Mouse (Mus musculus): ENCODE measurements around the gene Il21r. TPM values are rescaled to one million over a fixed set of nuclear protein-coding genes. Genes with fewer than 3 reads are reported as not detected.

Il21r gene
- polyA plus RNA-seq, 1 experiment, result 8.8 TPM

GRCm38 (mm10) chr7:125597516-125598347 lies 5.5 kb upstream of the Il21r start:
- no peak for DNase-seq
- TF ChIP-seq CTCF (IDR thresholded peaks at IDR 0.05; ENCODE audit: insufficient read depth, low read length), result no peak
- no peak for TF ChIP-seq POLR2A (IDR thresholded peaks at IDR 0.05; ENCODE audit: borderline replicate concordance, extremely low read depth, low read depth, low read length)
- Histone ChIP-seq H3K4me1 (ENCODE audit: control insufficient read depth, insufficient read depth, low read length) (no peaks in the 10 kb centered on the region), H3K4me3 (replicated peaks; ENCODE audit: extremely low read depth, low read depth, low read length) (no peak overlapping the region)
- WGBS, result 88% methylated on average over 11 of the region's 11 CpGs

- H3K4me1 ChIP-seq (ENCODE audit: control insufficient read depth, insufficient read depth, low read length), result no peaks in the 10 kb centered on the region
- WGBS, result 42% methylated on average over 4 of the region's 4 CpGs
- TF ChIP-seq POLR2A (IDR thresholded peaks at IDR 0.05; ENCODE audit: borderline replicate concordance, extremely low read depth, low read depth, low read length) (no peak), CTCF (IDR thresholded peaks at IDR 0.05; ENCODE audit: insufficient read depth, low read length) (no peak)
- no peak for DNase-seq
- H3K4me3 ChIP-seq (replicated peaks; ENCODE audit: extremely low read depth, low read depth, low read length), result no peak overlapping the region
These were observed 3.8 kb upstream of the Il21r start for GRCm38 (mm10) chr7:125599373-125599973.

DNA sequence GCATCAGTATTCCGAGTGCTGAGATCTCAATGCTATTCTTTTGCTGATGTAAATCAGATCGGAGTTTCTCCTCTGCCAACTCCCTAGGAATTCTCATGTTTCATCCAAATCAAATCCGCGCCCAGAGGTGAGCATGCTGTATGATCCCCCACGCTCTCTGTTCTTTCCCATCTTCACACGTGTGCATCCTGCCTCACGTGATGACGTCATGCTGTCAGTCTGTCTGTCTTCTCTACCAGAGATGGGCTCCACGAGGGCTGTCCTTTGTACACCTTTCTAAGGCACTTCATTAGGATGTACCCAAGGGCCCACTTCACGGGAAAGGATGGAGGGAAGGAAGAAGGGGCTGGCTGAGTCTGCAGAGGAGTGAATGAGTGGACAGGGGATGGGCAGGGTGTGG lies 3.1 kb upstream of the Il21r start:
- 64% methylated on average over 10 of the region's 10 CpGs for WGBS
- DNase-seq, result no peak
- H3K4me1 ChIP-seq (ENCODE audit: control insufficient read depth, insufficient read depth, low read length), result no peaks in the 10 kb centered on the region
- H3K4me3 ChIP-seq (replicated peaks; ENCODE audit: extremely low read depth, low read depth, low read length), result no peak overlapping the region
- no peak for TF ChIP-seq CTCF (IDR thresholded peaks at IDR 0.05; ENCODE audit: insufficient read depth, low read length)
- TF ChIP-seq POLR2A (IDR thresholded peaks at IDR 0.05; ENCODE audit: borderline replicate concordance, extremely low read depth, low read depth, low read length), result no peak

DNA sequence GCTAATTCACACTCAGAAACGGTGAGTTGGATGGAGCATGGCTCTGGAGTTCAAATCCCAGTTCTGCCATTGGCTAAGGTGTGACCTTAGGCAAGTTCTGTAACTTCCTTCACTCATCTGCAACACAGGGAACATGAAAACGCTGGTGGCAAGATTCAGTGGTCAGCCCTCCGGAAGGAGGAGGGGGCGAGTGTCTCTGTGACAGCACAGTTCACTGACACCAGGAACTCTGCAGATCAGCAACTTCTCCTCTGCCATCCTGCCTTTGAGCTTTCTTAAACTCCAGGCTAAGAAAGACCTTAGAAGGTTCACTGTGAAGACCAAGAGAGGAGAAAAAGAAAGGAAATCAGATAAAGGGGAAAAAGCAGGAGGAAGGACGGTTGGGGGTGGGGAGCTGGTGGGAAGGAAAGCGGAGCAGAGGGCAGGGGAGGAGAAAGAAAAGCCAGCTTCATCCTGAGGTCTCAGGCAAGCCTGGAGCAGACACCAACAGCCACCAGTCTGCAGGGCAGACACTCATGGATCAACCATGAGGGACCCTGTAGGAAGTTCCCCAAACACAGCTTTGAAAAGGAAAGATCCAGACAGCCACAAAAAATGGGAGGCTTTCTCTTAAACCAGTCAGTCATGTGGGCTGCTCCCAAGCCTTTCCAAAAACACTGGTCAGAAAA lies 2.5 kb upstream of the Il21r start:
- H3K4me3 ChIP-seq (replicated peaks; ENCODE audit: extremely low read depth, low read depth, low read length), result no peak overlapping the region
- WGBS, result 26% methylated on average over 6 of the region's 6 CpGs
- no peaks in the 10 kb centered on the region for H3K4me1 ChIP-seq (ENCODE audit: control insufficient read depth, insufficient read depth, low read length)
- DNase-seq, result no peak
- TF ChIP-seq CTCF (IDR thresholded peaks at IDR 0.05; ENCODE audit: insufficient read depth, low read length) (no peak), POLR2A (IDR thresholded peaks at IDR 0.05; ENCODE audit: borderline replicate concordance, extremely low read depth, low read depth, low read length) (no peak)

DNA sequence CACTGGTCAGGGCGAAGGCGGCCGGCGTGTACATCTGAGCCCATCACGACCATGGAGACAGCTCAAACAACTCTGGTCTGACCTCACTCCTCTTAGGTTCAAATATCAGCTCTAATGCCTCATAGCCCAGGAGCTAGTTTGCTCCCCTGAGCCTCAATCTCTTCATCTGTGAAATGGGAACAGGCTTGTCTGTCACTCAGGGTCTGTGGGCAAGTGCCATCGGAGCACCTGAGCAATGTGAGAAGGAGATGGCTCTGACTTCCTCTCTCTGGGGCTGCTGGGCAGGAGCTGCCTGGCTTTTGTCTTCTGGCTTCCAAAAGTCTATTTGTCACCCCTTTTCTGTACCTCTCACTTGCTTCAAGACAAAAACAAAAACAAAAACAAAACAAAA lies 2.0 kb upstream of the Il21r start:
- WGBS, result 87% methylated on average over 6 of the region's 6 CpGs
- no peak for TF ChIP-seq POLR2A (IDR thresholded peaks at IDR 0.05; ENCODE audit: borderline replicate concordance, extremely low read depth, low read depth, low read length)
- TF ChIP-seq CTCF (IDR thresholded peaks at IDR 0.05; ENCODE audit: insufficient read depth, low read length), result no peak
- no peaks in the 10 kb centered on the region; the same call in 1 of the 2 replicates for H3K4me1 ChIP-seq (ENCODE audit: control insufficient read depth, insufficient read depth, low read length)
- no peak overlapping the region for H3K4me3 ChIP-seq (replicated peaks; ENCODE audit: extremely low read depth, low read depth, low read length)
- no peak for DNase-seq

- Histone ChIP-seq H3K4me1 (ENCODE audit: control insufficient read depth, insufficient read depth, low read length) (peaks cover 3% of the 10 kb centered on the region), H3K4me3 (replicated peaks; ENCODE audit: extremely low read depth, low read depth, low read length) (no peak overlapping the region)
- no peak for DNase-seq
- 65% methylated on average over 11 of the region's 11 CpGs for WGBS
- TF ChIP-seq POLR2A (IDR thresholded peaks at IDR 0.05; ENCODE audit: borderline replicate concordance, extremely low read depth, low read depth, low read length) (no peak), CTCF (IDR thresholded peaks at IDR 0.05; ENCODE audit: insufficient read depth, low read length) (no peak)
These were observed 1.3 kb upstream of the Il21r start for GRCm38 (mm10) chr7:125601821-125602448.

DNA sequence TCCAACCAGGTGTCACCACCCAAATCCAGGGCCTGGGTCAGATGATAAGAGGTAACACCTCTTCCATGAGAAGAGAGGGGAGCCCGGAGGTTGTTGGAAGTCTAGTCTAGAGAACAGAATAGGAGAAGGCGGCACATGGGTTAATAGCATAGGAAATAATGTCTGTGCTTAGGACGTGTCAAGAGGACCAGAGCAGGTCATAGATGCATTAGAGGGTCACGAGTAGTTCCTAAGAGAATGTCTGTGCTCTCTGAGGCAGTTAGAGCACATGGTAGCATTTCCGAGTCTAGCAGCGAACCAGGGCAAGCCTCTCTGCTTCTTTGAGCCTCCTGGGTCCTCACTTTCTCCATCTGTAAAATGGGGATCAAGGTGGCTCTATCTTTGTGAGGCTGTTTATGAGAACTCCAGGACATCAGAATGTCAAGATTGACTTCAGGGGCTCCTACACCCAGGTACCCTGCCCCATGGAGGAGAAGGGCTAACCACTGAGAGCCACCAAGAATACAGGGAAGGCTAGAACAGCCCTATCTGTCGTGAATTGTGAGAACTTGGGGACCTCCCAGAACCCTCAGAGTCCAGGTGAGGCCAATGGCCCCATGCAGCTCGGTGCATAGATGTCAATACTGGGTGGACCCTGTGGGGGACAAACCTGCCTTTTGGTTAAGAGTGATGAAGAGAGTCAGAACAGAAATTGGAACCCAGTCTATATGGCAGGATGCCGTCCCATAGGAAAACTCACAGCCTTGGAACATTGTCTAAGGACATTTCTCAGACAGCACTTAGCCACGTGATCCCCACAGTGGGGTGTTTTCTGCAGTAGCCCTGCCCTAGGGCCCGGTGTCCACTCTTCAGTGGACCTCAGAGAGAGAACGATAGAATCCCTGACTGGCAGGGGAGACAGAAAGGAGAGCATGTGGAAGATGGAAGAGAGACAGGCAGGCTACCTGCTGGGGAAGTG lies 1.4 kb downstream of the Il21r start:
- DNase-seq, result no peak
- TF ChIP-seq POLR2A (IDR thresholded peaks at IDR 0.05; ENCODE audit: borderline replicate concordance, extremely low read depth, low read depth, low read length) (no peak), CTCF (IDR thresholded peaks at IDR 0.05; ENCODE audit: insufficient read depth, low read length) (no peak)
- WGBS, result 79% methylated on average over 12 of the region's 12 CpGs
- Histone ChIP-seq H3K4me1 (ENCODE audit: control insufficient read depth, insufficient read depth, low read length) (peaks cover 3% of the 10 kb centered on the region), H3K4me3 (replicated peaks; ENCODE audit: extremely low read depth, low read depth, low read length) (peak overlapping the region; percentile 28)

GRCm38 (mm10) chr7:125605725-125606139 lies 2.5 kb downstream of the Il21r start:
- peak overlapping the region; percentile 19 for H3K4me3 ChIP-seq (replicated peaks; ENCODE audit: extremely low read depth, low read depth, low read length)
- no peak for TF ChIP-seq CTCF (IDR thresholded peaks at IDR 0.05; ENCODE audit: insufficient read depth, low read length)
- TF ChIP-seq POLR2A (IDR thresholded peaks at IDR 0.05; ENCODE audit: borderline replicate concordance, extremely low read depth, low read depth, low read length), result no peak
- no peak for DNase-seq
- 41% methylated on average over 4 of the region's 4 CpGs for WGBS
- peaks cover 3% of the 10 kb centered on the region for H3K4me1 ChIP-seq (ENCODE audit: control insufficient read depth, insufficient read depth, low read length)
